Mouse (Mus musculus) midbrain, embryonic 11.5 days (tissue): ENCODE results near the gene Lat. TPM values are rescaled to one million over a fixed set of nuclear protein-coding genes. Genes with fewer than 3 reads are reported as not detected.

ENCODE experiments used
- ATAC-seq: fragments of 200-750 bp; cut with Nextera tagmentation; 2 replicates; pipeline ENCODE4 v1.8.0; 2017; ENCODE audit warnings: moderate TSS enrichment, moderate library complexity; ENCODE audit not compliant: low FRiP score
- DNase-seq: peaks from one replicate; pipeline ENCODE4 v3.0.0; 2015; ENCODE audit warnings: low spot score; ENCODE audit errors: missing footprints
- H3K27ac ChIP-seq: fragments of 300-500 bp; sonication (generic); 2 replicates; pipeline ENCODE4 v1.5.1; 2014; ENCODE audit warnings: low read depth, low read length
- H3K27me3 ChIP-seq: fragments of 300-500 bp; sonication (generic); 2 replicates; pipeline ENCODE4 v1.6.1; 2014; ENCODE audit warnings: mild to moderate bottlenecking, low read length, moderate library complexity, mixed read lengths; ENCODE audit not compliant: control insufficient read depth, insufficient read depth
- H3K36me3 ChIP-seq: fragments of 300-500 bp; sonication (generic); 2 replicates; pipeline ENCODE4 v1.6.1; 2014; ENCODE audit warnings: mild to moderate bottlenecking, low read length, moderate library complexity, mixed read lengths; ENCODE audit not compliant: control insufficient read depth, insufficient read depth
- H3K4me1 ChIP-seq: fragments of 300-500 bp; sonication (generic); 2 replicates; pipeline ENCODE4 v1.6.1; 2014; ENCODE audit warnings: low read length; ENCODE audit not compliant: control insufficient read depth, insufficient read depth
- H3K4me2 ChIP-seq: fragments of 300-500 bp; sonication (generic); 2 replicates; pipeline ENCODE4 v1.6.1; 2014; ENCODE audit warnings: mild to moderate bottlenecking, moderate library complexity
- H3K4me3 ChIP-seq: fragments of 300-500 bp; sonication (generic); 2 replicates; pipeline ENCODE4 v1.5.1; 2014; ENCODE audit warnings: low read depth, low read length
- H3K9ac ChIP-seq: fragments of 300-500 bp; sonication (generic); 2 replicates; pipeline ENCODE4 v1.6.1; 2014; ENCODE audit warnings: low read length
- H3K9me3 ChIP-seq: fragments of 300-500 bp; sonication (generic); 2 replicates; pipeline ENCODE4 v1.6.1; 2016; ENCODE audit warnings: low read length; ENCODE audit not compliant: control insufficient read depth
- WGBS: fragments of 180-500 bp; shearing (Covaris S2); extraction: QIAGEN DNeasy Blood & Tissue Kit; methylation state at CpG from one replicate; pipeline ENCODE4 v1.1.7; 2014; 5-methylcytosine and 5-hydroxymethylcytosine counted together
- polyA plus RNA-seq: library from polyadenylated mRNA; unstranded; fragments of >200 nt; fragmentation: Nextera tagmentation; extraction: Ambion mirVana; gene quantifications from 2 replicates; pipeline ENCODE4 v1.2.1, GENCODE M21; 2014

Gene Lat
- polyA plus RNA-seq, 1 experiment from 2014 or later: 2.7 TPM

DNA sequence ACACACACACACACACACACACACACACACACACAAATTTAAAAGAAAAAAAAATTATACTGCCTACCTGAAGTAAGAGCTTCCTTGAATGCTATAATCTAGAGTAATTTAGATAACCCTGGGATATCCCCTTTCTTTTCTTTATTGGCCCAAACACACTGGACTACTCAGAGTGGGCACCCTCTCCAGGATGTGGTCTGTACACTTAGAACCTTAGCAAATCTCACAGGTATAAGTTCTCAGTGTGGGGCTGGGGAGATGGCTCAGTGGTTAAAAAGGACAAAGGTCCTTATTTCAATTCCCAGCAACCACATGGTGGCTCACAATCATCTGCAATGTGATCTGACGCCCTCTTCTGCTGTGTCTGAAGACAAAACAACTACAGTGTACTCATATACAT lies 22.3 kb downstream of the Lat start:
- ATAC-seq (no peak), DNase-seq (no peak)
- H3K36me3 ChIP-seq: no peaks in the 10 kb centered on the region
- 0 out of 2 replicates have a peak, but pooled peaks cover 2% of the 10 kb centered on the region for H3K4me1 ChIP-seq
- WGBS: 54% methylated on average over 1 of the region's 1 CpGs
- no peak overlapping the region for H3K27ac ChIP-seq
- H3K27me3 ChIP-seq: no peaks in the 10 kb centered on the region
- no peak overlapping the region for H3K4me2 ChIP-seq
- no peaks in the 10 kb centered on the region for H3K9me3 ChIP-seq
- no peak overlapping the region for H3K9ac ChIP-seq
- no peak overlapping the region for H3K4me3 ChIP-seq

GRCm38 (mm10) chr7:126345969-126346368 lies 23.4 kb downstream of the Lat start:
- Histone ChIP-seq H3K27me3 (no peaks in the 10 kb centered on the region), H3K4me2 (no peak overlapping the region), H3K9ac (no peak overlapping the region), H3K36me3 (no peaks in the 10 kb centered on the region), H3K4me3 (no peak overlapping the region), H3K27ac (no peak overlapping the region), H3K4me1 (no peaks in the 10 kb centered on the region), H3K9me3 (no peaks in the 10 kb centered on the region)
- 63% methylated on average over 3 of the region's 3 CpGs for WGBS
- DNase-seq: no peak
- ATAC-seq: no peak

DNA sequence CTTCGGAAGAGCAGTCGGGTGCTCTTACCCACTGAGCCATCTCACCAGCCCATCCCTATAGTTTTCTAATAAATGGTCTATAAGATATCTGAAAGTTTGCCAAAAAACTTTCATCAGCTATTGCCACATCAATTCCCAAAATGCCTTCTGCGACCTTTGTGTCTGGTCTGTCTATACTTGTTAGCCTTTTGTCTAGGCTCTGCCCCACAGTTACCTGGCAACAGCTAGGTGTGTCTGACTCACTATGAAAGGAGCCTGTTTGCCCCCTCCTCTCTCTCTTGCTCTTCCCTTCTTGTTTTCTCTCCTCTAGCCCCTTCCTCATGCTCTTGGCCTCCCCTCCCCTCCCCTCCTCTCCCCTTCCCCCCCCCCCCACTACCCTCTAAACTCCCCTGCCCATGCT lies 23.8 kb downstream of the Lat start:
- Histone ChIP-seq H3K9me3 (no peaks in the 10 kb centered on the region), H3K4me2 (no peak overlapping the region), H3K36me3 (no peaks in the 10 kb centered on the region), H3K9ac (no peak overlapping the region), H3K27ac (no peak overlapping the region), H3K4me3 (no peak overlapping the region), H3K4me1 (no peaks in the 10 kb centered on the region), H3K27me3 (no peaks in the 10 kb centered on the region)
- no peak for DNase-seq
- no peak for ATAC-seq
- WGBS: 83% methylated on average over 3 of the region's 3 CpGs

DNA sequence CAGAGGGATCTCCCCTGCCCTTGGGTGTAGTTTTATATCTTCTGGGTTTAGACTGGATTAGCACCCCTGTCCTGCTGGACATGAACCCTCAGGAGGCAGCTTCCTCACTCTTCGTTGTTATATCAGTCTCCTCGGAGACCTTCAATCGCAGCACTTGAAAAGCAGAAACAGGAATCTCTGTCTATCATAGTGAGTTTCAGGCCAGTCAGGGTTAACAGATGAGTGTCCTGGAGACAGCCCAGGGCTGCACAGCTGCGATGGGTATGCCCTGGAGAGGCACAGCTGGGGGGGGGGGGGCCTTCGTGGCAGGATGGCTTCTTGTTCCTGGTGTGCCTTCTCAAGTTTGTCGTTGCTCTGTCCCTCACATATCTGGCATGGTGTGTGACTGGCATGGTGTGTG lies 28.5 kb downstream of the Lat start:
- no peaks in the 10 kb centered on the region for H3K36me3 ChIP-seq
- H3K27me3 ChIP-seq: no peaks in the 10 kb centered on the region
- ATAC-seq: no peak
- H3K27ac ChIP-seq: no peak overlapping the region
- H3K4me3 ChIP-seq: no peak overlapping the region
- DNase-seq: no peak
- no peak overlapping the region for H3K9ac ChIP-seq
- no peak overlapping the region for H3K4me2 ChIP-seq
- no peaks in the 10 kb centered on the region for H3K4me1 ChIP-seq
- H3K9me3 ChIP-seq: no peaks in the 10 kb centered on the region
- WGBS: 60% methylated on average over 6 of the region's 6 CpGs

- Histone ChIP-seq H3K27ac (no peak overlapping the region), H3K4me2 (no peak overlapping the region), H3K9ac (no peak overlapping the region), H3K9me3 (no peaks in the 10 kb centered on the region), H3K4me1 (no peaks in the 10 kb centered on the region), H3K27me3 (no peaks in the 10 kb centered on the region), H3K4me3 (no peak overlapping the region), H3K36me3 (no peaks in the 10 kb centered on the region)
- WGBS: 85% methylated on average over 6 of the region's 6 CpGs
- ATAC-seq: no peak
- no peak for DNase-seq
Measured at GRCm38 (mm10) chr7:126340206-126340618, 29.2 kb downstream of the Lat start.

GRCm38 (mm10) chr7:126339521-126339971 lies 29.8 kb downstream of the Lat start:
- ATAC-seq (no peak), DNase-seq (no peak)
- Histone ChIP-seq H3K4me1 (no peaks in the 10 kb centered on the region), H3K9me3 (no peaks in the 10 kb centered on the region), H3K27ac (no peak overlapping the region), H3K4me3 (no peak overlapping the region), H3K9ac (no peak overlapping the region), H3K4me2 (no peak overlapping the region), H3K27me3 (no peaks in the 10 kb centered on the region), H3K36me3 (no peaks in the 10 kb centered on the region)
- WGBS: 81% methylated on average over 8 of the region's 8 CpGs

- Histone ChIP-seq H3K36me3 (no peaks in the 10 kb centered on the region), H3K4me1 (no peaks in the 10 kb centered on the region), H3K27me3 (no peaks in the 10 kb centered on the region), H3K4me3 (no peak overlapping the region), H3K9me3 (no peaks in the 10 kb centered on the region), H3K4me2 (no peak overlapping the region), H3K9ac (no peak overlapping the region), H3K27ac (no peak overlapping the region)
- no peak for DNase-seq
- WGBS: 86% methylated on average over 8 of the region's 8 CpGs
- ATAC-seq: no peak
Measured at GRCm38 (mm10) chr7:126338906-126339305, 30.5 kb downstream of the Lat start.

DNA sequence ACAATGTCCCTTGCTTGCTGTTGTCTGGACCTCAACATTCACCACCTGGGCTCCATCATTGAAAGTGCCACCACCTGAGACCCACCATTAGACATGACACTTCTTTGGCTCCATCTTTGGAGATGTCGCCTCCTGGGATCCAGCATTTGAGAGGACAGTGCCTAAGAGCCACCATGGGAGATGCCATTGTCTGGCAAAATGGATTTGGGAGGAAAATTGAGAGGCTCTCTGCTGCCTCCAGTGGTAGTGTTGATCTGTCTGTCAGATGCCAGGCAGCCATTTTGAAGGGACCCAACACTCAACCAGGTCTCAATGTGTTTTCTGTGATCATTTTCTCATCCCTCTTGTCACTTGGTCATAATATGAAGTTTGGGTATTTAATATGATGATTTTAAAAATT lies 33.8 kb downstream of the Lat start:
- H3K4me3 ChIP-seq: no peak overlapping the region
- ATAC-seq (no peak), DNase-seq (peak; percentile 80)
- H3K27ac ChIP-seq: no peak overlapping the region
- no peaks in the 10 kb centered on the region for H3K36me3 ChIP-seq
- 90% methylated on average over 1 of the region's 1 CpGs for WGBS
- H3K4me2 ChIP-seq: no peak overlapping the region
- H3K9me3 ChIP-seq: no peaks in the 10 kb centered on the region
- no peaks in the 10 kb centered on the region for H3K27me3 ChIP-seq
- H3K9ac ChIP-seq: no peak overlapping the region
- H3K4me1 ChIP-seq: no peaks in the 10 kb centered on the region

DNA sequence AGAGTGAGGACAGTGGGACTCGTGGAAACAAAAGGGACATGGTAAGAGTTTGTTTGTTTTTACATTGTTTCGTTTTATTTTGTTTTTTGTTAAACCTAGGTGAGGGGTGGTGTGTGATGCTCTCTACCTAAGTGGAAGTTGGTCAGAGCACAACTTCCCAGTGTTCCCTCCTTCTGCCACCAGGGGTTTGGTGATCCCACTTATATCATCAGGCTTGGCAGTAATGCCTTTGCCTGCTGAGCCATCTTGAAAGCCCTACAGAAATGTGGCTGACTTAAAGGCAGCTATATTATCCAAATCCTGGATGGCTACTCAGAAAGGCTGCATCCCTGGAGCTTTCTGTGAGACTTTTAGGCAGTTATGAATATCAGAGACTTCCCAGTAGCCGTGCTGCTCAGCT lies 36.7 kb downstream of the Lat start:
- DNase-seq (no peak), ATAC-seq (no peak)
- 78% methylated on average over 3 of the region's 3 CpGs for WGBS
- no peak overlapping the region for H3K4me2 ChIP-seq
- no peaks in the 10 kb centered on the region for H3K27me3 ChIP-seq
- H3K9me3 ChIP-seq: no peaks in the 10 kb centered on the region
- H3K4me1 ChIP-seq: no peaks in the 10 kb centered on the region
- H3K4me3 ChIP-seq: no peak overlapping the region
- no peak overlapping the region for H3K9ac ChIP-seq
- H3K36me3 ChIP-seq: no peaks in the 10 kb centered on the region
- no peak overlapping the region for H3K27ac ChIP-seq

DNA sequence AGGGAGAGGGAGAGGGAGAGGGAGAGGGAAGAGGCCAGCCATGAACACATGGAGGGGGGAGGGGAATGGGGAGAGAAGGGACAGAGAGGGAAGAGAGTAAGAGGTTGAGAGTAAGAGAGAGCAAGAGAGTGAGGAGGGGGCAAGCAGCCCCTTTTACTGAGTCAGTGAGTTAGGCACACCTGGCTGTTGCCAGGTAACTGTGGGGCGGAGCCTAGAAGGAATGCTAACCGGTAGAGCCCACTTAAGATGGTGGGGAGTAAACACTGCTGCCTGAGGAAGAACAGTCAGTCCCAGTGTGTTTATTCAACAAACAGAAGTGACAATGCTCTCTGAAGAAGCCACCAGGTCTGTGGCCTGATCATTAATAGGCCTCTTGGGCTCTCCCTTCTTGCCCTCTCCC lies 38.7 kb downstream of the Lat start:
- H3K36me3 ChIP-seq: no peaks in the 10 kb centered on the region
- ATAC-seq: no peak
- no peak overlapping the region for H3K4me3 ChIP-seq
- DNase-seq: no peak
- no peak overlapping the region for H3K27ac ChIP-seq
- H3K27me3 ChIP-seq: no peaks in the 10 kb centered on the region
- WGBS: 76% methylated on average over 2 of the region's 2 CpGs
- H3K9ac ChIP-seq: no peak overlapping the region
- H3K4me1 ChIP-seq: no peaks in the 10 kb centered on the region
- H3K4me2 ChIP-seq: no peak overlapping the region
- H3K9me3 ChIP-seq: no peaks in the 10 kb centered on the region
